Mouse (Mus musculus) megakaryocyte-erythroid progenitor cell, adult 5 weeks (primary cell): ENCODE data around the gene Ltbp3. TPM values are rescaled to one million over a fixed set of nuclear protein-coding genes. Genes with fewer than 3 reads are reported as not detected.

Experiments
- polyA plus RNA-seq: library from polyadenylated mRNA; stranded (reverse); fragments of >175 nt; gene quantifications from 2 replicates; pipeline ENCODE4 v1.2.3, GENCODE M21; 2012

Ltbp3 gene
- polyA plus RNA-seq = 47.2 and 67.1 TPM in 2 replicates

GRCm38 (mm10) chr19:5740320-5741317 lies at the start of gene Ltbp3:
Gene Ltbp3, plus strand, starts transcription at chr19:5740904.

DNA sequence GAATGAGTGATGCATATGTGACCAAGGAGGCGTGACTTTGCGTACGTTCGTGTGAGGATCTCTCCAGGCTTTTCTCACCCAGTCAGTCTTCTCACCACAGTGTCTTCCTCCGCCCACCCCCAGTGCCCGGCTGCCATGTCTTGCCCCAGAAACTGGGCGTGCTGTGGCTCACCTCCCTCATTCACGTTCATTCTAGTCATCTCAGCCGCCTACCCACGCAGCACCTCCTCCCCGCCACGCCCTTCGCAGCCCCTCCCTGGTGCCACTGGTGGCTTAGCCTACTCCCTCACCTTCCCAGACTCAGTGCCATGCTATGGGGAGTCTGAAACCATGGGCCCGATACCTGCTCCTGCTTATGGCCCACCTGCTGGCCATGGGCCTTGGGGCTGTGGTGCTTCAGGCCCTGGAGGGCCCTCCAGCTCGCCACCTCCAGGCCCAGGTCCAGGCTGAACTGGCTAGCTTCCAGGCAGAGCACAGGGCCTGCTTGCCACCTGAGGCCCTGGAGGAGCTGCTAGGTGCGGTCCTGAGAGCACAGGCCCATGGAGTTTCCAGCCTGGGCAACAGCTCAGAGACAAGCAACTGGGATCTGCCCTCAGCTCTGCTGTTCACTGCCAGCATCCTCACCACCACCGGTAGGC lies 36.4 kb upstream of the Ltbp3 start, which contains the start of gene Kcnk7:
Kcnk7 (plus strand) TSS at position 205 of the 638 bp plus-strand sequence.

DNA sequence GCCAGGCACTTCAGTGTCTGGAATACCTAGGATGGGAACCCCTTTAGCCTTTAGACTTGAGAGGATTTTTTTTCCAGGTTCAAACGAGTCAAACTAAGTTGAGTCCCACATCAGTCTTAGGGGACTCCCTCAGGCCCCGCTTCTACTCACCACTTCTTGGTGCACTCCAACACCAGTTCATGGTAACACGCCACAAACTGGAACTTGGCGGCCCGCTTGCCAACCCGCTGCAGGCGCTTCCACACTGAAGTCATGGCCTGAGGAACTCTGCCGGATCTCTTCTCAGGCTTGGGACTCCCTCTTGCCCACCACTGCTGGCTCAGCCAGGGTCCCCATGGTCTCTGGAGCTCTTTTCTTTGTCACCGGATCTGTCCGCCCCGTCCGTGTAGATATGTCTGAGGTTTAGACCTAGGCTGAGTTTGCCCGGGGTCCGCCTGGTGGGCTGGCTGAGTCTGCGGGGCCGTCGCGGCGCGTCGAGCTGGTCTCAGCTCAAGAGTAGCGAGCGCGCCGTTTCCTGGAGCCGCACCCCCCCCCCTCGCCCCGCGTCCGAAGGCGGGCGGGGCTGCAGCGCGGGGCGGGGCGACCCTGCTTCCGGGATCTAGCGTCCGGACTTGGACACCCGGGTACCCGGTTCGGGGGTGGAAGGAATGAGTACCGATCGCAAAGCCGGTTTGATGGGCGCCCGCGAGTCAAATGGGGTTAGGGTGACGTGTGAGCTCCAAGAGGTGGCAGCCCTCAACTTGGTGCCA lies 14.8 kb upstream of the Ltbp3 start, which contains the start of gene Ehbp1l1:
Ehbp1l1 (minus strand) TSS at position 551 of the 749 bp plus-strand sequence.

DNA sequence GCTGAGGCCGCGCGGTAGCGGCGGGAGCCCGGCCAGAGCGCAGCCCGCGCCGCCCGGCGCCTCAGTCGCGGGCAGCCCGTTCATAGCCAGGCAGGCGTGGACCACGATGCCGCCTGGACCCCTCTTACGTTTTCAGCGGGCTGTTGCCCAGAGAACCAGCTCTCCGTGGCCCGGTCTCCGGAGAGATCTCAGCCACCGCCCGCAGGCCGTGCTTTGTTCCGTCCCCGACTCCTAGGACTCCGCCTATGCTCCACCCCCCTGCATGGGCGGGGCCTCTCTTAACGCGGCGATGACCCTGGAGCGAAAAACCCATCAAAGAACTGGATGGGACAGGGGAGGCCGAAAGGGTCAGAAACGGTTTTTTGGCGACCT lies 11.3 kb upstream of the Ltbp3 start, which contains the start of gene Fam89b:
Fam89b (minus strand) TSS at position 210 of the 372 bp plus-strand sequence.

DNA sequence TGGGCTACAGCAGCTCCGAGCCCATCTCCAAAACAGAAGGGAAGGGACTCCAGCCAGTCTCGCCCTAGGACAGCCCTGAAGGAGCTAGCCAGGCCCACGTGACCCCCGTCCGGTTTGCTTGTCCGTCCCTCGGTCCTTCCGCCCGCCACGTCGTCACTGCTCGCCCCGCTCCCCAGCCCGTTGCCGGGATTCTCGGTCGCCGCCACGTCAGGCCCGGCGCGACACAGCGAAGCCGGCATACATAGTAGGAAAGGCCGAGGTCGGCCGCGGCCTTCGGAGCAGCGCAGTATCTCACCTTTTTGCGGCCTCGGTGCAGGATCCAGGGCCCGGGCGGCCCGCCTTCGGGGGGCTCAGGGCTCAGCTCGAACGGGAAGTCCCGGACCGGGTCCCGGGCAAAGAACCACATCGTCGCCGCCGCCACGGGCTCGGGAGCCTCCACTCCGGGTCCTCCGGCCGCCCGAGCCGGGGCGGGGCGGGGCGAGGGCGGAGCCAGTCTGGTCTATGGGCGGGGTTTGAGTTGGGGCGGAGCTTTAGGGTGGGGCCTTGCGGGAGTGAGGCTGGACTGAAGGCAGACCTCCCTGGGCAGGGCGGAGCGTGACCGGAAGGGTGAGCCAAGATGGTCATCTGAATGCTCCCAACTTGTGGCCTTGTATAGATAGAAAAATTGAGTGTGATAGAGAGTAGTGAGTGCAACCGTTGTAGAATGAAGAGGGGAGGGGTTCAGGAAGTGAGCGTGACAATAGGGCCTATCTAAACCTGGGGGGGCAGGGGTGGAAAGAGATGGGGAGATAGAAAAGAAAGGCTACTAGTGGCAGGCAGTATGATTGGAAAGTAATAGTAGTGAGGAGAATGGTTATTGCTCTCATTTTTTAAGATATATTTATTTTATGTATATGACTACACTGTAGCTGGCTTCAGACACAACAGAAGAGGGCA lies 30.5 kb downstream of the Ltbp3 start, which contains the start of gene Scyl1:
Scyl1 (minus strand) TSS at position 495 of the 936 bp plus-strand sequence.

Other genes starting within 250 kb of the Ltbp3 start
- gene 1700020D05Rik, start 237.1 kb upstream of the Ltbp3 start, polyA plus RNA-seq = 0.09 and 0.13 TPM in 2 replicates
- gene Snx32, start 230.4 kb upstream of the Ltbp3 start, polyA plus RNA-seq = 1.4 and 1.8 TPM in 2 replicates
- 0.15 and 0.43 TPM in 2 replicates for gene Ovol1, start 180.3 kb upstream of the Ltbp3 start, polyA plus RNA-seq
- gene Ap5b1, start 172.9 kb upstream of the Ltbp3 start, polyA plus RNA-seq = 13.8 and 24.3 TPM in 2 replicates
- gene Rnaseh2c, start 139.0 kb upstream of the Ltbp3 start, polyA plus RNA-seq = 428 and 481 TPM in 2 replicates
- 72.7 and 88.5 TPM in 2 replicates for gene Kat5, start 130.7 kb upstream of the Ltbp3 start, polyA plus RNA-seq
- 186 and 217 TPM in 2 replicates for gene Rela, start 103.4 kb upstream of the Ltbp3 start, polyA plus RNA-seq
- gene Sipa1, start 77.2 kb upstream of the Ltbp3 start, polyA plus RNA-seq = 234 and 255 TPM in 2 replicates
- 229 and 246 TPM in 2 replicates for gene Map3k11, start 52.2 kb upstream of the Ltbp3 start, polyA plus RNA-seq
- gene Pcnx3, start 52.0 kb upstream of the Ltbp3 start, polyA plus RNA-seq = 233 and 270 TPM in 2 replicates
- 0.37 and 0.54 TPM in 2 replicates for gene Kcnk7, start 36.5 kb upstream of the Ltbp3 start, polyA plus RNA-seq
- 87.7 and 93.6 TPM in 2 replicates for gene Ehbp1l1, start 14.6 kb upstream of the Ltbp3 start, polyA plus RNA-seq
- gene Fam89b, start 11.3 kb upstream of the Ltbp3 start, polyA plus RNA-seq = 138 and 143 TPM in 2 replicates
- gene Scyl1, start 30.5 kb downstream of the Ltbp3 start, polyA plus RNA-seq = 78.1 and 93.1 TPM in 2 replicates
- 27.8 and 28.3 TPM in 2 replicates for gene Frmd8, start 134.4 kb downstream of the Ltbp3 start, polyA plus RNA-seq
- gene Slc25a45, start 136.9 kb downstream of the Ltbp3 start, polyA plus RNA-seq = 8.4 and 9.5 TPM in 2 replicates
- 0.84 and 1.3 TPM in 2 replicates for gene Tigd3, start 153.2 kb downstream of the Ltbp3 start, polyA plus RNA-seq
- gene Dpf2, start 172.1 kb downstream of the Ltbp3 start, polyA plus RNA-seq = 48.2 and 61.9 TPM in 2 replicates
- gene Cdc42ep2, start 183.9 kb downstream of the Ltbp3 start, polyA plus RNA-seq = 0.10 and 0.20 TPM in 2 replicates
- 41.2 and 48.3 TPM in 2 replicates for gene Pola2, start 223.3 kb downstream of the Ltbp3 start, polyA plus RNA-seq
- gene Slc22a20, start 245.2 kb downstream of the Ltbp3 start, polyA plus RNA-seq = not detected in 2 replicates